Mouse (Mus musculus) limb, embryonic 14.5 days (tissue): Measurements from ENCODE around the gene Ttc28. TPM values are rescaled to one million over a fixed set of nuclear protein-coding genes. Genes with fewer than 3 reads are reported as not detected.
A peak's percentile ranks its signal among the peaks of the same experiment; 100 is the strongest.

ENCODE experiments used
- ATAC-seq: fragments of 200-750 bp; cut with Nextera tagmentation; 2 replicates; pipeline ENCODE4 v1.8.0; 2017; ENCODE audit warnings: low read depth, moderate number of reproducible peaks, moderate TSS enrichment; ENCODE audit not compliant: low FRiP score
- DNase-seq: peaks from one replicate; pipeline ENCODE4 v3.0.0-alpha.2; 2015; ENCODE audit warnings: low spot score
- H3K27ac ChIP-seq: fragments of 300-500 bp; sonication (generic); replicated peaks from 2 replicates; pipeline ENCODE4 v1.5.1; 2014; ENCODE audit warnings: low read depth, mild to moderate bottlenecking, low read length, moderate library complexity, mixed read lengths
- H3K27me3 ChIP-seq: fragments of 300-500 bp; sonication (generic); 2 replicates; pipeline ENCODE4 v1.6.1; 2014; ENCODE audit warnings: low read length, mixed read lengths; ENCODE audit not compliant: control insufficient read depth, insufficient read depth
- H3K36me3 ChIP-seq: fragments of 300-500 bp; sonication (generic); 2 replicates; pipeline ENCODE4 v1.6.1; 2014; ENCODE audit warnings: mild to moderate bottlenecking, low read length, moderate library complexity, mixed read lengths; ENCODE audit not compliant: control insufficient read depth, insufficient read depth
- H3K4me1 ChIP-seq: fragments of 300-500 bp; sonication (generic); 2 replicates; pipeline ENCODE4 v1.6.1; 2014; ENCODE audit warnings: antibody characterized with exemption, low read length, mixed read lengths; ENCODE audit not compliant: control insufficient read depth, insufficient read depth
- H3K4me2 ChIP-seq: fragments of 300-500 bp; sonication (generic); replicated peaks from 2 replicates; pipeline ENCODE4 v1.6.1; 2014; ENCODE audit warnings: low read depth, mild to moderate bottlenecking, low read length, moderate library complexity; ENCODE audit not compliant: severe bottlenecking
- H3K4me3 ChIP-seq: fragments of 300-500 bp; sonication (generic); replicated peaks from 2 replicates; pipeline ENCODE4 v1.5.1; 2014; ENCODE audit warnings: low read length
- H3K9ac ChIP-seq: fragments of 300-500 bp; sonication (generic); 2 replicates; pipeline ENCODE4 v1.6.1; 2014; ENCODE audit warnings: mild to moderate bottlenecking, low read depth, low read length, moderate library complexity; ENCODE audit not compliant: severe bottlenecking
- H3K9me3 ChIP-seq: fragments of 300-500 bp; sonication (generic); 2 replicates; pipeline ENCODE4 v1.6.1; 2016; ENCODE audit warnings: low read length; ENCODE audit not compliant: control insufficient read depth
- POLR2A ChIP-seq: fragments of 200-500 bp; IDR thresholded peaks from 2 replicates; pipeline ENCODE4 v1.8.0; 2012; ENCODE audit warnings: inconsistent platforms, mild to moderate bottlenecking, moderate library complexity, borderline replicate concordance; ENCODE audit not compliant: insufficient read depth, insufficient read length; ENCODE audit errors: extremely low read depth
- WGBS: fragments of 180-500 bp; shearing (Covaris S2); extraction: QIAGEN DNeasy Blood & Tissue Kit; methylation state at CpG from one replicate; pipeline ENCODE4 v1.1.7; 2014; 5-methylcytosine and 5-hydroxymethylcytosine counted together
- polyA plus RNA-seq, 2 experiments: library from polyadenylated mRNA; depleted of rRNA in 1 of 2; stranded (reverse) in 1 of 2; unstranded in 1 of 2; fragments of >200 nt; fragmentation: Nextera tagmentation in 1 of 2; extraction: Ambion mirVana in 1 of 2; gene quantifications; 2 replicates each; pipeline versions ENCODE4 v1.2.1 to v1.2.3; 2012 to 2014

The Ttc28 gene
- polyA plus RNA-seq, 2 experiments, result 16.3 to 19.9 TPM

GRCm38 (mm10) chr5:111207924-111208659 is 328.5 kb downstream of the Ttc28 start:
- ATAC-seq (peak; percentile 25; the same call in 1 of the 2 replicates), DNase-seq (peak; percentile 44)
- H3K9ac ChIP-seq, result no peak overlapping the region
- WGBS, result 52% methylated on average over 8 of the region's 8 CpGs
- no peaks in the 10 kb centered on the region for H3K9me3 ChIP-seq
- H3K27me3 ChIP-seq, result no peaks in the 10 kb centered on the region
- no peak overlapping the region for H3K4me2 ChIP-seq
- peaks cover 20% of the 10 kb centered on the region for H3K4me1 ChIP-seq
- no peak for TF ChIP-seq POLR2A
- no peaks in the 10 kb centered on the region for H3K36me3 ChIP-seq
- no peak overlapping the region for H3K4me3 ChIP-seq
- no peak overlapping the region for H3K27ac ChIP-seq

DNA sequence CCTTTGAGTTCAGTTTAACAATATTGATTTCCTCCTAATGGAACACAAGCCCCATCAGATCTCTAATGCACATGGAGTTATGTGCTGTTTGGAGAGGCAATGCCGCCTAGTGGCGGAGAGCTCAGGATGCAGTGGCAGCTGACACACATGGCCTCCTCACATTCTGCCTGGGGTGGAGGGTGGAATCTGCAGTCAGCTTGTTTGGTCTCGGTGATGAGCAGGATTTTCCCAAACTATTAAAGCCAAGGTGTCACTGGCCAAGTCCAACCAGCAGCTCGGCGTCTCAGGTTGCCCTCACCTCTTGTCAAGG is 329.0 kb downstream of the Ttc28 start:
- ATAC-seq (peak; percentile 54; the same call in 1 of the 2 replicates), DNase-seq (no peak)
- H3K27ac ChIP-seq, result no peak overlapping the region
- no peaks in the 10 kb centered on the region for H3K27me3 ChIP-seq
- H3K4me3 ChIP-seq, result no peak overlapping the region
- H3K4me2 ChIP-seq, result no peak overlapping the region
- H3K9ac ChIP-seq, result no peak overlapping the region
- H3K9me3 ChIP-seq, result no peaks in the 10 kb centered on the region
- WGBS, result 43% methylated on average over 5 of the region's 5 CpGs
- no peak for TF ChIP-seq POLR2A
- peaks cover 17% of the 10 kb centered on the region for H3K4me1 ChIP-seq
- H3K36me3 ChIP-seq, result no peaks in the 10 kb centered on the region

DNA sequence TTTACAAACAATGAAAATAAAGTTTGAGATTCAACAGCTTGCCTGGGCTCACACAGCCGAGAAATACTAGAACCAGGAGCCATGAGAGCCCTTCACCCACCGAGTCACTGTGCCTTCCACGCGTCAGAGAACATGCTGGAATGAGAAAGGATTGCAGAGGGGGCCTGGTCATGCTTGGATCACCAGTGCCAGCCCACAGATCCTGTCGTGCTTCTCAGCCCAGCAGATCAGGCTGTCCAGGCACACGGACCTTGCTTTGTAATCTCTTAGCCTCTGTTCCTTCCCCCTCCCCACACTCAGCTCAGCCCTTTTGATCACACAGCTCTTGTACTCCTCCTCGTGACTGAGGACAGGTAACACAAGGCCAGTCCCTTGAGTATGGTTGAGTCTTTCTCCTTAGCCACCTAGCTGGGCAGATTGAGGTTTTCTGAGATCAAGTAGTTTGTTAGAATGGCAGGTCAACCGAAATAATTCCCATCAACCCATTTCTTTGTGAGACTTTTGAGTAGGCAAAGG is 334.4 kb downstream of the Ttc28 start:
- TF ChIP-seq POLR2A, result no peak
- Histone ChIP-seq H3K36me3 (no peaks in the 10 kb centered on the region), H3K4me2 (no peak overlapping the region), H3K27ac (no peak overlapping the region), H3K4me1 (peaks cover 13% of the 10 kb centered on the region), H3K4me3 (no peak overlapping the region), H3K9ac (no peak overlapping the region), H3K27me3 (no peaks in the 10 kb centered on the region), H3K9me3 (no peaks in the 10 kb centered on the region)
- 62% methylated on average over 8 of the region's 8 CpGs for WGBS
- ATAC-seq, result no peak
- DNase-seq, result no peak

DNA sequence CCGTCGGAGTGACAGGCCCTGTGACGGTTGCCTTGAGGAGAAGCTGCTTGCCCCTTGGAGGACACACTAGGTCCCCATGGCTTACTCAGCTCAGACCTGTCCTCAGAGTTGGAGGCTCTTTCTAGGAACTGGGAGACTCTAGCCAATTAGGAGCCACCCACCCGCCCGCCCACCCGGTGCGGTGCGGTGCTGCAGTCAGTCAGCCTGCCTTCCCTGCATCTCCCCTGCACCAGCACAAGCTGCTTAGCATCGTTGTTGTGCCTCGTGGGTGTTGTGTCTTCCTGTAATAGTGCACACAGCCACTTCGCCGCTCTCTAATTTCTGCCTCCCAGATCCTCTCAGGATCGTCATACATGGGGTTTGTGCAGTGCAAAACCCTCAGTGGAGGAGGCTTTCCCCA is 335.3 kb downstream of the Ttc28 start:
- 63% methylated on average over 12 of the region's 13 CpGs for WGBS
- Histone ChIP-seq H3K27ac (no peak overlapping the region), H3K4me2 (no peak overlapping the region), H3K4me1 (peaks cover 13% of the 10 kb centered on the region), H3K9me3 (no peaks in the 10 kb centered on the region), H3K4me3 (no peak overlapping the region), H3K9ac (no peak overlapping the region), H3K36me3 (no peaks in the 10 kb centered on the region), H3K27me3 (no peaks in the 10 kb centered on the region)
- TF ChIP-seq POLR2A, result no peak
- DNase-seq (no peak), ATAC-seq (no peak)

- ATAC-seq, result peak; percentile 14; the same call in 1 of the 2 replicates
- Histone ChIP-seq H3K36me3 (no peaks in the 10 kb centered on the region), H3K9me3 (no peaks in the 10 kb centered on the region), H3K4me2 (no peak overlapping the region), H3K27me3 (no peaks in the 10 kb centered on the region), H3K27ac (no peak overlapping the region), H3K4me1 (peaks cover 13% of the 10 kb centered on the region), H3K4me3 (no peak overlapping the region), H3K9ac (no peak overlapping the region)
- DNase-seq, result peak; percentile 45
- no peak for TF ChIP-seq POLR2A
- 27% methylated on average over 11 of the region's 11 CpGs for WGBS
These were observed 336.1 kb downstream of the Ttc28 start for GRCm38 (mm10) chr5:111215722-111216121.
